11 mouse cellular contexts compared by ENCODE assay signal in genomic region chr14:55160251-55161071, GRCm38 (mm10). TPM values are rescaled to one million over a fixed set of nuclear protein-coding genes. Genes with fewer than 3 reads are reported as not detected.
A peak's percentile ranks its signal among the peaks of the same experiment; 100 is the strongest.
DNase-seq lines count a peak whose midpoint lies in the region; ATAC-seq lines count a peak whose summit lies in the region.
"Had no signal": no experiment of that assay in that cellular context is flagged by ENCODE, and none has a peak within 500 bp of the region (broad histone marks: within the 10 kb centered on the region; RNA-seq: fewer than 3 reads in every experiment).

No protein-coding gene starts in this region.

- no peaks in the 10 kb centered on the region for H3K9me3 ChIP-seq in heart, embryonic 14.5 days (ENCODE audit: control insufficient read depth, low read length)
- H3K9me3 ChIP-seq in heart, embryonic 11.5 days (replicated peaks; ENCODE audit: control insufficient read depth, low read length) = no peaks in the 10 kb centered on the region
- H3K9me3 ChIP-seq in midbrain, embryonic 15.5 days = no peaks in the 10 kb centered on the region
- H3K9me3 ChIP-seq in midbrain, embryonic 11.5 days (ENCODE audit: control insufficient read depth, low read length) = no peaks in the 10 kb centered on the region
- no peaks in the 10 kb centered on the region for H3K9me3 ChIP-seq in hindbrain, embryonic 15.5 days

- no peak for DNase-seq in midbrain, embryonic 11.5 days (ENCODE audit: low spot score, missing footprints)
- no peak for DNase-seq in right cerebral cortex, postnatal 25 days
- no peak for DNase-seq in layer of hippocampus, postnatal 36 days

- H3K36me3 ChIP-seq in heart, embryonic 14.5 days (ENCODE audit: control insufficient read depth, insufficient read depth, low read length) = no peaks in the 10 kb centered on the region
- no peaks in the 10 kb centered on the region for H3K36me3 ChIP-seq in heart, embryonic 11.5 days (ENCODE audit: control insufficient read depth, insufficient read depth, low read length)
- H3K36me3 ChIP-seq in midbrain, embryonic 15.5 days (replicated peaks) = no peaks in the 10 kb centered on the region
- no peaks in the 10 kb centered on the region for H3K36me3 ChIP-seq in midbrain, embryonic 11.5 days (ENCODE audit: control insufficient read depth, insufficient read depth, low read length)
- no peaks in the 10 kb centered on the region for H3K36me3 ChIP-seq in hindbrain, embryonic 15.5 days

- 66% methylated on average over 8 of the region's 10 CpGs for WGBS in heart, embryonic 14.5 days
- WGBS in heart, embryonic 11.5 days (ENCODE audit: insufficient replicate concordance) = 73% methylated on average over 8 of the region's 10 CpGs
- WGBS in midbrain, embryonic 15.5 days = 76% methylated on average over 10 of the region's 10 CpGs
- 77% methylated on average over 7 of the region's 10 CpGs for WGBS in midbrain, embryonic 11.5 days
- WGBS in hindbrain, embryonic 15.5 days = 79% methylated on average over 9 of the region's 10 CpGs

- peaks cover 8 to 9% of the 10 kb centered on the region in 2 experiments for H3K4me1 ChIP-seq in heart, embryonic 14.5 days (ENCODE audit: control insufficient read depth in 2 of 2, insufficient read depth in 2 of 2, low read length in 2 of 2)
- 0 out of 2 replicates have a peak, but pooled peaks cover 3% of the 10 kb centered on the region for H3K4me1 ChIP-seq in heart, embryonic 11.5 days (ENCODE audit: control insufficient read depth, insufficient read depth, low read length)
- H3K4me1 ChIP-seq in midbrain, embryonic 15.5 days = peaks cover 4% of the 10 kb centered on the region
- no peaks in the 10 kb centered on the region for H3K4me1 ChIP-seq in midbrain, embryonic 11.5 days (ENCODE audit: control insufficient read depth, insufficient read depth, low read length)
- peaks cover 4% of the 10 kb centered on the region; the same call in 1 of the 2 replicates for H3K4me1 ChIP-seq in hindbrain, embryonic 15.5 days (replicated peaks)

- no peak overlapping the region for H3K4me3 ChIP-seq in heart, embryonic 14.5 days (ENCODE audit: control insufficient read depth in 1 of 2, insufficient read depth in 1 of 2, low read depth in 1 of 2, low read length in 2 of 2)
- no peak overlapping the region for H3K4me3 ChIP-seq in heart, embryonic 11.5 days (ENCODE audit: low read depth, low read length)
- no peak overlapping the region for H3K4me3 ChIP-seq in midbrain, embryonic 15.5 days
- H3K4me3 ChIP-seq in midbrain, embryonic 11.5 days (ENCODE audit: low read depth, low read length) = no peak overlapping the region
- H3K4me3 ChIP-seq in hindbrain, embryonic 15.5 days = no peak overlapping the region

- no peaks in the 10 kb centered on the region for H3K27me3 ChIP-seq in heart, embryonic 14.5 days (ENCODE audit: control insufficient read depth, insufficient read depth, low read length)
- H3K27me3 ChIP-seq in heart, embryonic 11.5 days (ENCODE audit: control insufficient read depth, insufficient read depth, low read length) = no peaks in the 10 kb centered on the region
- no peaks in the 10 kb centered on the region for H3K27me3 ChIP-seq in midbrain, embryonic 15.5 days (replicated peaks)
- H3K27me3 ChIP-seq in midbrain, embryonic 11.5 days (ENCODE audit: control insufficient read depth, insufficient read depth, low read length) = no peaks in the 10 kb centered on the region
- H3K27me3 ChIP-seq in hindbrain, embryonic 15.5 days = no peaks in the 10 kb centered on the region

- ATAC-seq in heart, embryonic 14.5 days (ENCODE audit: insufficient number of reproducible peaks, insufficient read depth, low FRiP score, low read depth) = no peak
- ATAC-seq in heart, embryonic 11.5 days (replicated peaks; ENCODE audit: insufficient number of reproducible peaks, low FRiP score, low TSS enrichment) = no peak
- ATAC-seq in midbrain, embryonic 15.5 days (replicated peaks) = peak; percentile 43
- ATAC-seq in midbrain, embryonic 11.5 days (ENCODE audit: low FRiP score) = no peak
- peak; percentile 46; the same call in 1 of the 2 replicates for ATAC-seq in hindbrain, embryonic 15.5 days (ENCODE audit: low FRiP score, low read depth)

- no peak overlapping the region for H3K9ac ChIP-seq in heart, embryonic 14.5 days (ENCODE audit: low read length)
- H3K9ac ChIP-seq in heart, embryonic 11.5 days (ENCODE audit: low read depth, low read length) = no peak overlapping the region
- no peak overlapping the region for H3K9ac ChIP-seq in midbrain, embryonic 15.5 days
- no peak overlapping the region for H3K9ac ChIP-seq in midbrain, embryonic 11.5 days (ENCODE audit: low read length)
- no peak overlapping the region for H3K9ac ChIP-seq in hindbrain, embryonic 15.5 days

- H3K4me2 ChIP-seq in heart, embryonic 14.5 days (ENCODE audit: low read length) = peak overlapping the region; percentile 35; the same call in 1 of the 2 replicates
- no peak overlapping the region for H3K4me2 ChIP-seq in heart, embryonic 11.5 days
- H3K4me2 ChIP-seq in midbrain, embryonic 15.5 days = no peak overlapping the region
- H3K4me2 ChIP-seq in midbrain, embryonic 11.5 days = no peak overlapping the region
- H3K4me2 ChIP-seq in hindbrain, embryonic 15.5 days = peak overlapping the region; percentile 52; the same call in 1 of the 2 replicates

- H3K27ac ChIP-seq in heart, embryonic 14.5 days (replicated peaks in 1 of 2; ENCODE audit: control insufficient read depth in 1 of 2, insufficient read depth in 1 of 2, low read depth in 2 of 2, low read length in 2 of 2) = no peak overlapping the region
- no peak overlapping the region for H3K27ac ChIP-seq in heart, embryonic 11.5 days (ENCODE audit: low read depth, low read length)
- no peak overlapping the region for H3K27ac ChIP-seq in midbrain, embryonic 15.5 days
- H3K27ac ChIP-seq in midbrain, embryonic 11.5 days (ENCODE audit: low read depth, low read length) = no peak overlapping the region
- no peak overlapping the region for H3K27ac ChIP-seq in hindbrain, embryonic 15.5 days (replicated peaks)
- H3K27ac ChIP-seq: left cerebral cortex, adult 2 months had no signal

RNA-seq across cellular contexts. Expression of gene Jph4, which starts 43.7 kb away (rescaled TPM):
- polyA plus RNA-seq in heart, embryonic 14.5 days (2014; fragmentation: Nextera tagmentation; extraction: Ambion mirVana) = 0.05 and 0.18 TPM in 2 replicates
- 0.31 and 0.59 TPM in 2 replicates for polyA plus RNA-seq in heart, embryonic 11.5 days (2014; fragmentation: Nextera tagmentation; extraction: Ambion mirVana)
- polyA plus RNA-seq in midbrain, embryonic 15.5 days (2015; fragmentation: Nextera tagmentation; extraction: Ambion mirVana) = 39.7 and 42.5 TPM in 2 replicates
- polyA plus RNA-seq in midbrain, embryonic 11.5 days (2014; fragmentation: Nextera tagmentation; extraction: Ambion mirVana) = 2.2 and 2.8 TPM in 2 replicates
- 33.6 and 40.7 TPM in 2 replicates for polyA plus RNA-seq in hindbrain, embryonic 15.5 days (2015; fragmentation: Nextera tagmentation; extraction: Ambion mirVana)
- total RNA-seq in layer of hippocampus, postnatal 36 days (2021) = 100 to 1,000 TPM; 447 to 471 TPM
- total RNA-seq: granulocyte monocyte progenitor cell, adult 5-6 weeks; liver, adult 2 months had no signal
- polyA plus RNA-seq: CD4-positive, CD25-positive, alpha-beta regulatory T cell, adult 4 months; liver, adult 2 months had no signal

RNA-seq across cellular contexts. Expression of gene Ap1g2, which starts 54.1 kb away (rescaled TPM):
- polyA plus RNA-seq in heart, embryonic 14.5 days (2014; fragmentation: Nextera tagmentation; extraction: Ambion mirVana) = 7.6 and 8.6 TPM in 2 replicates
- polyA plus RNA-seq in heart, embryonic 11.5 days (2014; fragmentation: Nextera tagmentation; extraction: Ambion mirVana) = 9.1 and 11.4 TPM in 2 replicates
- 7.5 and 9.2 TPM in 2 replicates for polyA plus RNA-seq in midbrain, embryonic 15.5 days (2015; fragmentation: Nextera tagmentation; extraction: Ambion mirVana)
- 9.5 and 10.1 TPM in 2 replicates for polyA plus RNA-seq in midbrain, embryonic 11.5 days (2014; fragmentation: Nextera tagmentation; extraction: Ambion mirVana)
- polyA plus RNA-seq in hindbrain, embryonic 15.5 days (2015; fragmentation: Nextera tagmentation; extraction: Ambion mirVana) = 7.3 and 7.9 TPM in 2 replicates
- 10 to 100 TPM; 17.4 to 19.2 TPM for total RNA-seq in layer of hippocampus, postnatal 36 days (2021)

Comparison
In these comparisons a context has a peak if more than half of its experiments do, and no peak if none do; other contexts are left out.
1. ATAC-seq: peak in midbrain, embryonic 15.5 days (single experiment) and hindbrain, embryonic 15.5 days (single experiment); none in heart, embryonic 14.5 days (single experiment), heart, embryonic 11.5 days (single experiment) and midbrain, embryonic 11.5 days (single experiment).
2. H3K4me2 ChIP-seq: peak in heart, embryonic 14.5 days (single experiment) and hindbrain, embryonic 15.5 days (single experiment); none in heart, embryonic 11.5 days (single experiment), midbrain, embryonic 15.5 days (single experiment) and midbrain, embryonic 11.5 days (single experiment).